Mouse (Mus musculus): Measurements from ENCODE around the gene Ccl4.

The Ccl4 gene

GRCm38 (mm10) chr11:83662204-83662603 is at the start of gene Ccl4:
TSS of gene Ccl4 (plus strand) at chr11:83662584.
- DNase-seq, result peak; percentile 21 to 50

- DNase-seq, result no peak
Observed at GRCm38 (mm10) chr11:83616586-83616985, 45.8 kb upstream of the Ccl4 start.

GRCm38 (mm10) chr11:83618238-83618637 is 44.1 kb upstream of the Ccl4 start:
- no peak for DNase-seq

GRCm38 (mm10) chr11:83619037-83619436 is 43.3 kb upstream of the Ccl4 start:
- no peak for DNase-seq

GRCm38 (mm10) chr11:83623586-83623985 is 38.8 kb upstream of the Ccl4 start:
- DNase-seq, result no peak

GRCm38 (mm10) chr11:83628808-83629207 is 33.6 kb upstream of the Ccl4 start:
- no peak for DNase-seq

- DNase-seq, result no peak
Observed at GRCm38 (mm10) chr11:83630630-83631029, 31.8 kb upstream of the Ccl4 start.

- DNase-seq, result no peak
Observed at GRCm38 (mm10) chr11:83631065-83631464, 31.3 kb upstream of the Ccl4 start.

- DNase-seq, result no peak
Observed at GRCm38 (mm10) chr11:83632744-83633143, 29.6 kb upstream of the Ccl4 start.

GRCm38 (mm10) chr11:83634425-83634824 is 28.0 kb upstream of the Ccl4 start:
- no peak for DNase-seq

- no peak for DNase-seq
Observed at GRCm38 (mm10) chr11:83634898-83635297, 27.5 kb upstream of the Ccl4 start.

GRCm38 (mm10) chr11:83636742-83637235 is 25.6 kb upstream of the Ccl4 start:
- no peak for DNase-seq

- peak in 1 of 2 experiments; percentile 15 for DNase-seq
Observed at GRCm38 (mm10) chr11:83638934-83639333, 23.4 kb upstream of the Ccl4 start.

- peak; percentile 43 to 47 for DNase-seq
Observed at GRCm38 (mm10) chr11:83639533-83639932, 22.9 kb upstream of the Ccl4 start.

- DNase-seq, result peak; percentile 56 to 75
Observed at GRCm38 (mm10) chr11:83640141-83640540, 22.2 kb upstream of the Ccl4 start.

GRCm38 (mm10) chr11:83641216-83641615 is 21.2 kb upstream of the Ccl4 start:
- DNase-seq, result peak in 1 of 2 experiments; percentile 3

GRCm38 (mm10) chr11:83645521-83645920 is 16.9 kb upstream of the Ccl4 start, which contains the start of gene Rpl9-ps1:
TSS of gene Rpl9-ps1 (minus strand) at chr11:83645621.
- no peak for DNase-seq

- DNase-seq, result no peak
Observed at GRCm38 (mm10) chr11:83646356-83647149, 15.8 kb upstream of the Ccl4 start.

- DNase-seq, result no peak
Observed at GRCm38 (mm10) chr11:83649305-83649841, 13.0 kb upstream of the Ccl4 start, which contains the start of gene Ccl3. TSS of gene Ccl3 (minus strand) at chr11:83649355.

GRCm38 (mm10) chr11:83654606-83655005 is 7.8 kb upstream of the Ccl4 start:
- DNase-seq, result no peak

- DNase-seq, result no peak
Observed at GRCm38 (mm10) chr11:83657508-83657907, 4.9 kb upstream of the Ccl4 start.

GRCm38 (mm10) chr11:83658797-83659196 is 3.6 kb upstream of the Ccl4 start:
- no peak for DNase-seq

- DNase-seq, result no peak
Observed at GRCm38 (mm10) chr11:83663532-83663931, 1.1 kb downstream of the Ccl4 start.

GRCm38 (mm10) chr11:83671743-83672142 is 9.4 kb downstream of the Ccl4 start:
- DNase-seq, result no peak

Measured in thymus, postnatal 36 days (tissue).